Mouse (Mus musculus) heart, postnatal 0 days (tissue): ENCODE data around the gene Cask. TPM values are rescaled to one million over a fixed set of nuclear protein-coding genes. Genes with fewer than 3 reads are reported as not detected.

ENCODE experiments used
- ATAC-seq: fragments of 200-750 bp; cut with Nextera tagmentation; 2 replicates; pipeline ENCODE4 v1.8.0; 2017; ENCODE audit warnings: low read depth, moderate number of reproducible peaks, moderate library complexity; ENCODE audit not compliant: insufficient read depth
- DNase-seq: peaks from one replicate; pipeline ENCODE4 v3.0.0-alpha.2; 2016; ENCODE audit warnings: low spot score
- H3K27ac ChIP-seq: fragments of 300-500 bp; sonication (generic); 2 replicates; pipeline ENCODE4 v1.5.1; 2014; ENCODE audit warnings: low read depth, mild to moderate bottlenecking
- H3K27me3 ChIP-seq: fragments of 300-500 bp; sonication (generic); 2 replicates; pipeline ENCODE4 v1.6.1; 2014; ENCODE audit warnings: low read length, mixed read lengths; ENCODE audit not compliant: control insufficient read depth, insufficient read depth
- H3K36me3 ChIP-seq: fragments of 300-500 bp; sonication (generic); replicated peaks from 2 replicates; pipeline ENCODE4 v1.6.1; 2014; ENCODE audit warnings: low read length, mixed read lengths; ENCODE audit not compliant: control insufficient read depth, insufficient read depth
- H3K4me1 ChIP-seq: fragments of 300-500 bp; sonication (generic); 2 replicates; pipeline ENCODE4 v1.6.1; 2014; ENCODE audit warnings: antibody characterized with exemption; ENCODE audit not compliant: control insufficient read depth, insufficient read depth
- H3K4me2 ChIP-seq: fragments of 300-500 bp; sonication (generic); 2 replicates; pipeline ENCODE4 v1.6.1; 2014; ENCODE audit warnings: low read depth, mild to moderate bottlenecking, low read length, moderate library complexity
- H3K4me3 ChIP-seq: fragments of 300-500 bp; sonication (generic); 2 replicates; pipeline ENCODE4 v1.5.1; 2014; ENCODE audit warnings: low read depth, low read length
- H3K9ac ChIP-seq: fragments of 300-500 bp; sonication (generic); replicated peaks from 2 replicates; pipeline ENCODE4 v1.6.1; 2014; ENCODE audit warnings: low read depth, low read length, mixed read lengths
- H3K9me3 ChIP-seq: fragments of 300-500 bp; sonication (generic); replicated peaks from 2 replicates; pipeline ENCODE4 v1.6.1; 2016; ENCODE audit warnings: low read length; ENCODE audit not compliant: control insufficient read depth
- CTCF ChIP-seq: IDR thresholded peaks from 2 replicates; pipeline ENCODE4 v1.5.1; 2016; ENCODE audit warnings: antibody characterized with exemption, control low read depth, low read depth
- EP300 ChIP-seq: IDR thresholded peaks from 2 replicates; pipeline ENCODE4 v1.6.1; 2016; ENCODE audit warnings: antibody characterized with exemption, low read depth
- WGBS: fragments of 180-500 bp; shearing (Covaris S2); extraction: QIAGEN DNeasy Blood & Tissue Kit; methylation state at CpG from one replicate; pipeline ENCODE4 v1.1.7; 2014; 5-methylcytosine and 5-hydroxymethylcytosine counted together
- polyA plus RNA-seq: library from polyadenylated mRNA; unstranded; fragments of >200 nt; fragmentation: Nextera tagmentation; extraction: Ambion mirVana; gene quantifications from 2 replicates; pipeline ENCODE4 v1.2.1, GENCODE M21; 2015
- total RNA-seq: library from RNA; depleted of rRNA; stranded (reverse); fragments of >200 nt; gene quantifications from 2 replicates; pipeline ENCODE4 v1.2.3, GENCODE M21; 2014; ENCODE audit warnings: low replicate concordance; rRNA removed

The Cask gene
- 13.8 and 23.1 TPM in 2 replicates for total RNA-seq
- 3.9 and 4.5 TPM in 2 replicates for polyA plus RNA-seq

- Histone ChIP-seq H3K4me1 (no peaks in the 10 kb centered on the region), H3K27ac (no peak within 1 kb of the TSS), H3K27me3 (no peaks in the 10 kb centered on the region), H3K36me3 (no peaks in the 10 kb centered on the region), H3K9me3 (no peaks in the 10 kb centered on the region), H3K4me3 (no peak within 1 kb of the TSS), H3K9ac (no peak within 1 kb of the TSS), H3K4me2 (no peak within 1 kb of the TSS)
- TF ChIP-seq EP300 (no peak), CTCF (no peak)
- no peak for ATAC-seq
- no peak for DNase-seq
- WGBS: 33% methylated on average over 4 of the region's 4 CpGs
Measured at GRCm38 (mm10) chrX:13851285-13851684, at the start of gene Cask. Gene Cask, minus strand, starts transcription at chrX:13851367.

GRCm38 (mm10) chrX:13889976-13890375 is 38.8 kb upstream of the Cask start:
- H3K4me2 ChIP-seq: no peak overlapping the region
- no peaks in the 10 kb centered on the region for H3K9me3 ChIP-seq
- H3K27me3 ChIP-seq: no peaks in the 10 kb centered on the region
- no peak overlapping the region for H3K27ac ChIP-seq
- no peak overlapping the region for H3K9ac ChIP-seq
- no peak overlapping the region for H3K4me3 ChIP-seq
- TF ChIP-seq CTCF: no peak
- no peak for TF ChIP-seq EP300
- H3K36me3 ChIP-seq: no peaks in the 10 kb centered on the region
- H3K4me1 ChIP-seq: no peaks in the 10 kb centered on the region
- DNase-seq (no peak), ATAC-seq (no peak)
- WGBS: 70% methylated on average over 2 of the region's 2 CpGs

GRCm38 (mm10) chrX:13884348-13884747 is 33.2 kb upstream of the Cask start:
- Histone ChIP-seq H3K36me3 (no peaks in the 10 kb centered on the region), H3K27ac (no peak overlapping the region), H3K4me3 (no peak overlapping the region), H3K9ac (no peak overlapping the region), H3K27me3 (no peaks in the 10 kb centered on the region), H3K4me1 (no peaks in the 10 kb centered on the region), H3K4me2 (no peak overlapping the region), H3K9me3 (no peaks in the 10 kb centered on the region)
- ATAC-seq (no peak), DNase-seq (no peak)
- TF ChIP-seq EP300 (no peak), CTCF (no peak)
- WGBS: 61% methylated on average over 1 of the region's 1 CpGs

GRCm38 (mm10) chrX:13881969-13882368 is 30.8 kb upstream of the Cask start:
- no peaks in the 10 kb centered on the region for H3K9me3 ChIP-seq
- no peak overlapping the region for H3K4me3 ChIP-seq
- H3K4me1 ChIP-seq: no peaks in the 10 kb centered on the region
- H3K4me2 ChIP-seq: no peak overlapping the region
- TF ChIP-seq EP300 (no peak), CTCF (no peak)
- DNase-seq (no peak), ATAC-seq (no peak)
- no peak overlapping the region for H3K9ac ChIP-seq
- 20% methylated on average over 6 of the region's 6 CpGs for WGBS
- H3K27me3 ChIP-seq: no peaks in the 10 kb centered on the region
- H3K27ac ChIP-seq: no peak overlapping the region
- H3K36me3 ChIP-seq: no peaks in the 10 kb centered on the region

GRCm38 (mm10) chrX:13860145-13860544 is 9.0 kb upstream of the Cask start:
- DNase-seq (no peak), ATAC-seq (no peak)
- Histone ChIP-seq H3K4me1 (no peaks in the 10 kb centered on the region), H3K4me3 (no peak overlapping the region), H3K36me3 (no peaks in the 10 kb centered on the region), H3K27me3 (no peaks in the 10 kb centered on the region), H3K4me2 (no peak overlapping the region), H3K27ac (no peak overlapping the region), H3K9ac (no peak overlapping the region), H3K9me3 (no peaks in the 10 kb centered on the region; the same call in 1 of the 2 replicates)
- TF ChIP-seq CTCF (no peak), EP300 (no peak)
- 72% methylated on average over 4 of the region's 4 CpGs for WGBS

GRCm38 (mm10) chrX:13859051-13859450 is 7.9 kb upstream of the Cask start:
- DNase-seq (no peak), ATAC-seq (no peak)
- Histone ChIP-seq H3K36me3 (no peaks in the 10 kb centered on the region), H3K4me1 (no peaks in the 10 kb centered on the region), H3K9me3 (no peaks in the 10 kb centered on the region; the same call in 1 of the 2 replicates), H3K4me2 (no peak overlapping the region), H3K27ac (no peak overlapping the region), H3K27me3 (no peaks in the 10 kb centered on the region), H3K4me3 (no peak overlapping the region), H3K9ac (no peak overlapping the region)
- TF ChIP-seq EP300 (no peak), CTCF (no peak)
- WGBS: 73% methylated on average over 9 of the region's 9 CpGs
